Mouse (Mus musculus) midbrain, embryonic 11.5 days (tissue): ENCODE data around the gene Rab11b. TPM values are rescaled to one million over a fixed set of nuclear protein-coding genes. Genes with fewer than 3 reads are reported as not detected.
"Not testable (repeated sequence)": the region's sequence is repeated elsewhere in the genome, so short reads cannot be mapped to it uniquely, and the experiment has no call there.

Source experiments
- ATAC-seq: fragments of 200-750 bp; cut with Nextera tagmentation; 2 replicates; pipeline ENCODE4 v1.8.0; 2017; ENCODE audit warnings: moderate TSS enrichment, moderate library complexity; ENCODE audit not compliant: low FRiP score
- DNase-seq: peaks from one replicate; pipeline ENCODE4 v3.0.0; 2015; ENCODE audit warnings: low spot score; ENCODE audit errors: missing footprints
- H3K27ac ChIP-seq: fragments of 300-500 bp; sonication (generic); 2 replicates; pipeline ENCODE4 v1.5.1; 2014; ENCODE audit warnings: low read depth, low read length
- H3K27me3 ChIP-seq: fragments of 300-500 bp; sonication (generic); 2 replicates; pipeline ENCODE4 v1.6.1; 2014; ENCODE audit warnings: mild to moderate bottlenecking, low read length, moderate library complexity, mixed read lengths; ENCODE audit not compliant: control insufficient read depth, insufficient read depth
- H3K36me3 ChIP-seq: fragments of 300-500 bp; sonication (generic); 2 replicates; pipeline ENCODE4 v1.6.1; 2014; ENCODE audit warnings: mild to moderate bottlenecking, low read length, moderate library complexity, mixed read lengths; ENCODE audit not compliant: control insufficient read depth, insufficient read depth
- H3K4me1 ChIP-seq: fragments of 300-500 bp; sonication (generic); 2 replicates; pipeline ENCODE4 v1.6.1; 2014; ENCODE audit warnings: low read length; ENCODE audit not compliant: control insufficient read depth, insufficient read depth
- H3K4me2 ChIP-seq: fragments of 300-500 bp; sonication (generic); 2 replicates; pipeline ENCODE4 v1.6.1; 2014; ENCODE audit warnings: mild to moderate bottlenecking, moderate library complexity
- H3K4me3 ChIP-seq: fragments of 300-500 bp; sonication (generic); 2 replicates; pipeline ENCODE4 v1.5.1; 2014; ENCODE audit warnings: low read depth, low read length
- H3K9ac ChIP-seq: fragments of 300-500 bp; sonication (generic); 2 replicates; pipeline ENCODE4 v1.6.1; 2014; ENCODE audit warnings: low read length
- H3K9me3 ChIP-seq: fragments of 300-500 bp; sonication (generic); 2 replicates; pipeline ENCODE4 v1.6.1; 2016; ENCODE audit warnings: low read length; ENCODE audit not compliant: control insufficient read depth
- WGBS: fragments of 180-500 bp; shearing (Covaris S2); extraction: QIAGEN DNeasy Blood & Tissue Kit; methylation state at CpG from one replicate; pipeline ENCODE4 v1.1.7; 2014; 5-methylcytosine and 5-hydroxymethylcytosine counted together
- polyA plus RNA-seq: library from polyadenylated mRNA; unstranded; fragments of >200 nt; fragmentation: Nextera tagmentation; extraction: Ambion mirVana; gene quantifications from 2 replicates; pipeline ENCODE4 v1.2.1, GENCODE M21; 2014

Rab11b gene
- polyA plus RNA-seq, 1 experiment from 2014 or later = 295 TPM

DNA sequence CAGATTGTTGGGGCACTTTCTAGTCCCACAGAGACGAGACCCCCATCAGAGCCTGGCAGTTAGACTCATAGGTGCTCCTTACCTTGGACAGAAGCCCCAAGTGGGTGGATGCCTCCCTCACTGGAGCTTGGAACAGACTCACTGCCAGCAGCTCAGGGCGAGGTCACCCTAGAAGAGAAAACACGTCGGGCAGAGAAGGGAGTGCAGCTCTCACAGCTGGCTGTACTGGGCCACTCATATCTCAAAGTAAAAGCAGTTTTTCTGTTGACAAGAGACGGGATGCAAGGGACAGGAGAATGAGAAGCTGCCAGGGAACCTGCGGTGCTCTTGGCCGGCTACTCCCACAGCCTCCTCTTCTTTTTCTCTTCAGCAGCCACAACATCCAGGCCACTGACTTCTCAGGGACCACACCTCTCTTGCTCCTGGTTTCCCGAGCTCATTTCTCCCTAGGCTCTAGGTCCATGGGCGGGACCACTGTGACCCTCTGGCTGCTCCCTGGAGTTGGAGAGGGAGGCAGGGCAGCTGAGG, 27.7 kb downstream of the Rab11b start:
- ATAC-seq, H3K27ac ChIP-seq, H3K36me3 ChIP-seq, H3K4me2 ChIP-seq, H3K9ac ChIP-seq, H3K27me3 ChIP-seq, H3K4me1 ChIP-seq, H3K9me3 ChIP-seq, H3K4me3 ChIP-seq, DNase-seq: not testable (repeated sequence)
- 86% methylated on average over 9 of the region's 9 CpGs for WGBS

DNA sequence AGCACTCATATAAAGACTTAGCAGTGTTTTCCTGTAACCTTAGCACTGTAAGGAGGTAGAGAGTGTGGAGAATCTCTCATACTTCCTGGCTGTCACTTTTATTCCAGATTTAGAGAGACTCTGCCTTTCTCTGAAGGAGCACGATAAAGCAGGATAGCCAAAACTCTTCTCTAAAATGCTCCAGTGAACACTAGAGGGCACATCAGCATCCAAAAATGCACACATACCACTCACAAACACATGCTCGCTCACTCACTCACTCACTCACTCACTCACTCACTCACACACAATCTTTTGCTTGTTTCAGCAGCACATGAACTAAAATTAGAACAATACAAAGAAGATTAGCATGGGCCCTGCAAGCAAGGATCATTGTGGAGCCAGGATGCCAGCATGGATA, 31.1 kb downstream of the Rab11b start:
- Histone ChIP-seq H3K27ac (no peak overlapping the region), H3K9me3 (no peaks in the 10 kb centered on the region), H3K9ac (no peak overlapping the region), H3K36me3 (no peaks in the 10 kb centered on the region), H3K4me2 (no peak overlapping the region), H3K4me1 (no peaks in the 10 kb centered on the region), H3K4me3 (no peak overlapping the region), H3K27me3 (no peaks in the 10 kb centered on the region)
- DNase-seq (peak; percentile 65), ATAC-seq (no peak)
- 80% methylated on average over 2 of the region's 2 CpGs for WGBS

DNA sequence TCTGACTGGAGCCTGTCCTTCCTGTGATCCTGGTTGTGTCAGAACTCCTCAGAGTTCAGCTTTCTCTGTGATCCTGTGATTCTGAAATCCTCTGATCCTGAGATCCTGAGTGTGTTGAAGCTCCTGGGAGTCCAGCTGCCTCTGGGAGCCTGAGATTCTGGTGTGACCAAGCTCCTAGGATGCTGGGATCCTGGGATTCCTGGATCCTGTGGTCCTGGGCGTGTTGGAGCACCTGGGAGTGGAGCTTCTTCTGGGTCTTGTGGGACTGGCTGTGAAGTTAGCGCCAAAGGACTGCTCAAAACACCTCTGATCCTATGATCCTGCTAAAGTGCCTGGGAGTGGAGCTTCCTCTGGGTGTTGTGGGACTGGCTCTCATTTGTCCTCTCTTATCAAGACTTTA, 31.9 kb downstream of the Rab11b start:
- Histone ChIP-seq H3K36me3 (no peaks in the 10 kb centered on the region), H3K27me3 (no peaks in the 10 kb centered on the region), H3K4me3 (no peak overlapping the region), H3K27ac (no peak overlapping the region), H3K9ac (no peak overlapping the region), H3K4me1 (no peaks in the 10 kb centered on the region), H3K4me2 (no peak overlapping the region), H3K9me3 (no peaks in the 10 kb centered on the region)
- DNase-seq (peak; percentile 28), ATAC-seq (no peak)
- 81% methylated on average over 2 of the region's 2 CpGs for WGBS

DNA sequence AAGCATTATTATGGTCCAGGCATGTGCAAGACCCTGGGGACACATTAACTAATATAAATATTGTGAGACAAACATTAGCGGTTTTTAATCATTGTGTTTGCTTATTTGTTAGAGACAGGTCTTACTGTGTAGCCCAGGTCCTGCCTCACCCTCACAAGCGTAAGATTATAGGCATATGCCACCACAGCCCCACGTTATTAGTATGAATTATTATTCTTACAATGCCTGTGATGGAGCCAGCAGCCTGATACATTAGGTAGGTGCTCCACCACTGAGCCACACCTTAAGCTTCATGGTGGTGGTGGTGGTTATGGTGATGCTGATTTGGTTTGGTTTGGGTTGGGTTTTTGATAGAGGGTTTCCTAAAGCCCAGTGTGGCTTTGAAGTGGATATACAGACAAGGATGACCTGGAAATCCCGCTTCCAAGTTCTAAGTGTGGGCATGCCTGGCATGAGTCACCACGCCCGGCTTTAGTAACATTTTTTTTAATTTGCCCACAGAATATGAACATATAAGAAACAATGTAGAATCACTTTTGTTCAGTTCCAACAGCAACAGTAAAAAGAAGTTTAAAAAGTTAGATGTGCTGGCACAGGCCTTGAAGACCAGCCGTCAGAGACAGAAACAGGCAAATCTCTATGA, 40.5 kb downstream of the Rab11b start:
- ATAC-seq (no peak), DNase-seq (no peak)
- 93% methylated on average over 7 of the region's 7 CpGs for whole genome bisulfite sequencing
- Histone ChIP-seq H3K9ac (no peak overlapping the region), H3K4me2 (no peak overlapping the region), H3K27ac (no peak overlapping the region), H3K9me3 (no peaks in the 10 kb centered on the region), H3K27me3 (no peaks in the 10 kb centered on the region), H3K4me3 (no peak overlapping the region), H3K4me1 (peaks cover 5% of the 10 kb centered on the region; the same call in 1 of the 2 replicates), H3K36me3 (no peaks in the 10 kb centered on the region)

DNA sequence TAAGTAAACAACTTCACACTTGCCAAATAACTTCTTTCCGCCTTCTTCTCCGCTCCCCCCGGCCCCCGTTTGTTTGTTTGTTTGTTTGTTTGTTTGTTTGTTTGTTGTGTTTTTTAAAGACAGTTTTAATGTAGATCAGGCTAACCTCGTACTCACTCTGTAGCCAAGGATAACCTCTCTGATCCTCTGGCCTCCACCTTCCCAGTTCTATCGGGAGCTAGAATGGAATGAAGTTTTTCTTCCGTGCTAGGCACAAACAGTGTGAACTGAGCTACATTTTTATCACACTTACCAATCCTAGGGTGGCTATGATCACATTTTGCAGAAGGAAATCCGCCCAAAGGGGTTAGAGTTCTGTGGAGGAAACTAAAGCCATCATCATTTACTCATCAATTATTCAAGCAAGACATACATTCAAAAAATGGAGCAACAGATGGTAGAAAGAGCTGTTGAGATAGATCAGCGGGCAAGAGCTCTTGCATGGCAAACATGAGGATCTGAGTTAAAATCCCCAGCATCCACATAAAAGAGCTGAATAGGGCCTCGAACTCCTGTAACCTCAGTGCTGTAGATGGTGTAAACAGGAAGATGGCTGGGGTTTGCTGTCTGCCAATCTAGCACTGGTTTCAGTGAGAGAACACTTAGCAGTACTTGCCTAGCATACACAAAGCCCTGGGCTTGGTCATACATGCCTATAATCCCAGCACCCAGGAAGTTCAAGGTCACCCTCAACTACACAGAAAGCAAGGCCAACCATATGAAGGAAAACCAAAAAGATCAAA, 41.2 kb downstream of the Rab11b start:
- Histone ChIP-seq H3K27me3 (no peaks in the 10 kb centered on the region), H3K9ac (no peak overlapping the region), H3K4me1 (peaks cover 5% of the 10 kb centered on the region; the same call in 1 of the 2 replicates), H3K27ac (no peak overlapping the region), H3K9me3 (no peaks in the 10 kb centered on the region), H3K36me3 (no peaks in the 10 kb centered on the region), H3K4me2 (peak overlapping the region; percentile 71), H3K4me3 (peak overlapping the region; percentile 85)
- DNase-seq (no peak), ATAC-seq (peak; percentile 47)
- 48% methylated on average over 10 of the region's 10 CpGs for WGBS

DNA sequence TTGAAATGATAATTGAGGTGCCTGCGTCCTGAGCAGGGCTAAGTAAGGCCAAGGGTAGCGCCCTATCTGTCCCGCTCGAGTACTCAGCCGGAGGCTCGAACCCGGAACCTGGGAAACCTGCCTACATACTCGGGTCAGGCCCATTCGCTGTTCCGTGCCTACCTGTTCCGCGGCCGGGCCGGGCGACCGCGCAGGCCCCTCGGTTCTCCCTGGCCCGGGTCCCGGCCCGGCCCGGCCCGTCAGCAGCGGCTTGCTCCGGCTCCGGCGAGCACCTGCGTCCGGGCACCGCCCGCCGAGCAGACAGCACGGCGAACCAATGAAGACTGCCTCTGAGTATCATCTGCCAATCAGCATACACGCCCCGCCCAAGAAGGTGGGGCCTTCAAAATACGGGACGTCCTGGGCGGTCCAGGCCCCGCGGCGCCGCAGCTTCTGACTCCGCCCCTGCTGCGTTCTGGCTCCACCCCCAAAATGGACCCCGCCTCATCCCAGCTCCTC, 41.9 kb downstream of the Rab11b start, which contains the start of gene March2:
Gene March2 (minus strand): TSS at position 287 of the 498 bp plus-strand sequence.
- H3K9me3 ChIP-seq = no peaks in the 10 kb centered on the region
- DNase-seq = peak; percentile 100
- H3K4me2 ChIP-seq = peak within 1 kb of the TSS; percentile 71
- WGBS = under 1% methylated on average over 46 of the region's 46 CpGs
- H3K36me3 ChIP-seq = no peaks in the 10 kb centered on the region
- no peaks in the 10 kb centered on the region for H3K27me3 ChIP-seq
- peak; percentile 100 for ATAC-seq
- no peak within 1 kb of the TSS for H3K27ac ChIP-seq
- peak within 1 kb of the TSS; percentile 77 for H3K9ac ChIP-seq
- peak within 1 kb of the TSS; percentile 85 for H3K4me3 ChIP-seq
- H3K4me1 ChIP-seq = peaks cover 5% of the 10 kb centered on the region; the same call in 1 of the 2 replicates

DNA sequence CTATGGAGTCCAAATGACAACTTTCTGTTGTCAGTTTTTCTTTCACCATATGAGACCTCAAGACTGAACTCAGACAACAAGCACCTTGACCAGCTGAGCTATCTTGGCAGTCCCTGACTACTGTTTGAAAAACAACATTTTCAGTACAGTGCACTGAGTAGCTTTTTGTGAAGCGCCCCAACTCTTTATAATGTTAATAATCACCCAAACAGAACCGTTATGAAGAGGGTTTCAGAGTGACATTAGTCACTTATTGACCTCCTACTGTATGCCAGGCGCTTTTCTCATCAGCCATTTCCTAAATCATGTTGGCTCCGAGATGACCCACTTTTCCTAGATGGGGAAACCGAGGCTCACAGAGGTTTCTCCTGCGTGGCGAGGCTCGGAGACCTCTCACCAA, 42.3 kb downstream of the Rab11b start:
- Histone ChIP-seq H3K9me3 (no peaks in the 10 kb centered on the region), H3K4me1 (peaks cover 5% of the 10 kb centered on the region; the same call in 1 of the 2 replicates), H3K27me3 (no peaks in the 10 kb centered on the region), H3K36me3 (no peaks in the 10 kb centered on the region), H3K4me3 (peak overlapping the region; percentile 85), H3K27ac (no peak overlapping the region), H3K9ac (peak overlapping the region; percentile 77), H3K4me2 (peak overlapping the region; percentile 71)
- WGBS = 8% methylated on average over 8 of the region's 8 CpGs
- DNase-seq (no peak), ATAC-seq (peak; percentile 1; the same call in 1 of the 2 replicates)

DNA sequence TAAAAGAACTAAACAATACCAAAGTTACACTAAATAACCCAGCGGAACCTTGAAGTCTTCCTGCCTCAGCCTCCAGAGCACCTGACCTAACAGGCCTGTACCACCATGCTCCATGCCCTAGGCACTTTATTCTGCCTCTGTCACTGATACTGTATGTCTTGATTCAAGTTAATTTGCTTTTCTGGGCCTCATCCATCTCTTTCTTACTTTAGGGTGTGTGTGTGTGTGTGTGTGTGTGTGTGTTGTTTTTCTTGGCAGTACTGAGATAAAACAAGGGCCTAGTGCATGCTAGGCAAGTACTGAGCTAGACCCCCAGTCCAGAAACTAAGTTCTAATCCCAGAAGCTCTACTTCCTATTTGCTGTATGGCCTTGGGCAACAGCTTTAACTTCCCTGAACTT, 43.1 kb downstream of the Rab11b start:
- 93% methylated on average over 1 of the region's 1 CpGs for WGBS
- H3K4me2 ChIP-seq = no peak overlapping the region
- no peak overlapping the region for H3K4me3 ChIP-seq

DNA sequence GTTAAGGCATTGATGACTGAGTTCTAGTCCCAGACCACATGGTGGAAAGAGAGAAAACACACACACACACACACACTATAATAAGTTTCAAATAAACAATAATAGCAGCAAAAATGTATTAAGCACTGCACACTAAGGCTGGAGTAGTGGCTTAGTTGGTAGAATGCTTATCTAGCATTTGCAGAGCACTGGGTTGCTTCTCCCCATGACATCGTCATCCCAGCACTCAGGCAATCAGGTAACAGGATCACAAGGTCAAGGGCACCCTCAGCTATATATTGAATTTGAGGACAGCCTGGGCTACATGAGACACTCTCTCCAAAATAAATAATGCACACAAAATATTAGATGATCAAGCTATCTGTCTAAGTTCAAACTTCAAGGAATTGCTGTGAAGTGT, 45.6 kb downstream of the Rab11b start:
- H3K4me3 ChIP-seq = no peak overlapping the region
- no peaks in the 10 kb centered on the region for H3K9me3 ChIP-seq
- peaks cover 5% of the 10 kb centered on the region; the same call in 1 of the 2 replicates for H3K4me1 ChIP-seq
- no peak overlapping the region for H3K4me2 ChIP-seq
- H3K27ac ChIP-seq = no peak overlapping the region
- WGBS = 100% methylated on average over 1 of the region's 1 CpGs
- no peaks in the 10 kb centered on the region for H3K36me3 ChIP-seq
- no peak for DNase-seq
- no peak overlapping the region for H3K9ac ChIP-seq
- no peaks in the 10 kb centered on the region for H3K27me3 ChIP-seq
- no peak for ATAC-seq

More for the DNA sequence above, 43.1 kb downstream of the Rab11b start:
- no peak overlapping the region for H3K27ac ChIP-seq
- H3K4me1 ChIP-seq = peaks cover 5% of the 10 kb centered on the region; the same call in 1 of the 2 replicates
- no peaks in the 10 kb centered on the region for H3K36me3 ChIP-seq
- DNase-seq = no peak
- H3K9me3 ChIP-seq = no peaks in the 10 kb centered on the region
- H3K9ac ChIP-seq = no peak overlapping the region
- no peak for ATAC-seq
- no peaks in the 10 kb centered on the region for H3K27me3 ChIP-seq
